Mouse (Mus musculus) liver, embryonic 14.5 days (tissue): ENCODE measurements around the gene Synm. TPM values are rescaled to one million over a fixed set of nuclear protein-coding genes. Genes with fewer than 3 reads are reported as not detected.

Experiments
- ATAC-seq: fragments of 200-750 bp; cut with Nextera tagmentation; 2 replicates; pipeline ENCODE4 v1.8.0; 2017; ENCODE audit warnings: moderate number of reproducible peaks, mild to moderate bottlenecking, moderate library complexity; ENCODE audit not compliant: insufficient read depth
- DNase-seq, 3 experiments: peaks; one replicate each; pipeline ENCODE4 v3.0.0-alpha.2; 2012 to 2013; ENCODE audit warnings: low read depth in 3 of 3, low spot score in 3 of 3
- H3K27ac ChIP-seq: fragments of 300-500 bp; sonication (generic); 2 replicates; pipeline ENCODE4 v1.5.1; 2014; ENCODE audit warnings: moderate library complexity, mild to moderate bottlenecking, control low read depth, inconsistent platforms
- H3K27me3 ChIP-seq: fragments of 300-500 bp; sonication (generic); 2 replicates; pipeline ENCODE4 v1.6.1; 2014; ENCODE audit warnings: mild to moderate bottlenecking, low read length, moderate library complexity; ENCODE audit not compliant: control insufficient read depth, insufficient read depth
- H3K36me3 ChIP-seq: fragments of 300-500 bp; sonication (generic); replicated peaks from 2 replicates; pipeline ENCODE4 v1.6.1; 2014; ENCODE audit warnings: low read depth; ENCODE audit not compliant: control insufficient read depth, insufficient read depth
- H3K4me1 ChIP-seq, 2 experiments: fragments of 200-500 bp in 1 of 2; fragments of 300-500 bp in 1 of 2; sonication (generic) in 1 of 2; replicated peaks; 2 replicates each; pipeline ENCODE4 v1.6.1; 2012 to 2014; ENCODE audit warnings: antibody characterized with exemption in 1 of 2, inconsistent platforms in 1 of 2, low read length in 1 of 2; ENCODE audit not compliant: control insufficient read depth in 2 of 2, insufficient read depth in 2 of 2
- H3K4me2 ChIP-seq: fragments of 300-500 bp; sonication (generic); 2 replicates; pipeline ENCODE4 v1.6.1; 2014; ENCODE audit warnings: low read depth, mild to moderate bottlenecking, control low read depth, moderate library complexity
- H3K4me3 ChIP-seq, 2 experiments: fragments of 200-500 bp in 1 of 2; fragments of 300-500 bp in 1 of 2; sonication (generic) in 1 of 2; 2 replicates each; pipeline ENCODE4 v1.5.1; 2012 to 2014; ENCODE audit warnings: low read depth in 2 of 2, low read length in 2 of 2, mild to moderate bottlenecking in 2 of 2, control low read depth in 1 of 2, inconsistent platforms in 1 of 2, moderate library complexity in 1 of 2; ENCODE audit not compliant: insufficient read depth in 1 of 2
- H3K9ac ChIP-seq: fragments of 300-500 bp; sonication (generic); replicated peaks from 2 replicates; pipeline ENCODE4 v1.6.1; 2014; ENCODE audit warnings: mild to moderate bottlenecking, control low read depth, moderate library complexity
- H3K9me3 ChIP-seq: fragments of 300-500 bp; sonication (generic); 2 replicates; pipeline ENCODE4 v1.6.1; 2016; ENCODE audit warnings: low read length, mixed read lengths; ENCODE audit not compliant: control insufficient read depth
- CTCF ChIP-seq: IDR thresholded peaks from 2 replicates; pipeline ENCODE4 v1.5.1; 2016; ENCODE audit warnings: antibody characterized with exemption, low read depth, control low read depth
- EP300 ChIP-seq: IDR thresholded peaks from 2 replicates; pipeline ENCODE4 v1.6.1; 2016; ENCODE audit warnings: antibody characterized with exemption, low read depth
- WGBS: fragments of 180-500 bp; shearing (Covaris S2); extraction: QIAGEN DNeasy Blood & Tissue Kit; methylation state at CpG from one replicate; pipeline ENCODE4 v1.1.7; 2014; ENCODE audit not compliant: insufficient replicate concordance; 5-methylcytosine and 5-hydroxymethylcytosine counted together
- polyA plus RNA-seq, 2 experiments: library from polyadenylated mRNA; depleted of rRNA in 1 of 2; stranded (reverse) in 1 of 2; unstranded in 1 of 2; fragments of >200 nt; fragmentation: Nextera tagmentation in 1 of 2; extraction: Ambion mirVana in 1 of 2; gene quantifications; 2 replicates each; pipeline versions ENCODE4 v1.2.1 to v1.2.3; 2012 to 2014

Gene Synm
- polyA plus RNA-seq, 2 experiments, result 0.03 to 0.05 TPM

DNA sequence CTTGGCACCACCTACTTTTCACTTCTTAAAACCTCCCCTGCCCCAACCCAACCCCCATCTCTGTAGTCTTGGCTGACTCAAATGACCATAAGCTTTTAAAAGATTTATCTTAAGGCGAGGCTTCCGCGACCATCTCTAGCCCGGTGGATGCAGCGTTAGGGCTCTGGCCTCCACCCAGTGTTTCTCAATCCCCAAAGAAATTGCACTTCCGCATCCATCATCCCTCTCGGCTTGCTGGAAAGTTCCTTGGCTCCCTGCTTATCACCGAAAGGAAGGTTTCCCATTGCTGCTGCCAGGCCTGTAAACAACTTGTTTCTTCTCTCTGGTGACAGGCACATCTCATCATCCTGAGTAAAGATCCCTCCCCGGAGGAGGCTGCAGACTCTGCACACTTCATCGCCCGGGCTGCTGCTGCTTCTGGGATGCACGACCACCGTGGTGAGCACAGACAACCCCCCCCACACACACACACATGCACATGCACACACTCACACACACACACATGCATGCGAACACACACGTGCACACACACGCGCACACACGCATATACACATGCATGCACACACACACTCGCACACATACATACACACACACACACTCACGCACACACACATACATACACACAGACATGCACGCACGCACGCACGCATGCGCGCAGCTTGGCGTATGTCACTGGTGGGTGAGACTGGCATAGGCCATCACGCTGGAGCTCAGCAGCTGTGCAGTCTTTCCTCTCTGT is 61.5 kb downstream of the Synm start:
- no peak for ATAC-seq

DNA sequence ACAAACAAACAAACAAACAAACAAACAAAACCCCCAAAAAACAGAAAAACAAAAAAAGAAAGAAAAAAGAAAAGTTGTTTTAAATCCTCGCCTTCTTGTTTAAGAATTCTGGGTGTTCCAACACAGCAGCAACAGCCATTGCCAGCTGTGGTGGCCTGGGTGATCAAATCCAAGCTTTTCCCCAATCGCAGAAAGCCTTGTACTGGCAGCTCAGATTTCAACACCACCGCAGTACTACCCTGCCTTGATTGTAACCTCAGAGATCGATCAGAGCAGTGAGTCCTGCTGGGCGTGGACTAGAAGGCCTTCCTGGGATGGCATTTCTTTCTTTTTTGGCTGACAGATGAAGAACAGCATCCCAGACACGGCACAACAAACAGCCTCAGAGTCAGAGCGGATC is 63.6 kb downstream of the Synm start:
- H3K27ac ChIP-seq, result no peak overlapping the region
- 63% methylated on average over 7 of the region's 7 CpGs for WGBS
- H3K36me3 ChIP-seq, result no peaks in the 10 kb centered on the region
- no peak overlapping the region for H3K9ac ChIP-seq
- H3K27me3 ChIP-seq, result no peaks in the 10 kb centered on the region
- no peaks in the 10 kb centered on the region for H3K9me3 ChIP-seq
- H3K4me1 ChIP-seq, result no peaks in the 10 kb centered on the region
- H3K4me2 ChIP-seq, result no peak overlapping the region
- no peak for ATAC-seq
- H3K4me3 ChIP-seq, result no peak overlapping the region
- no peak for DNase-seq
- TF ChIP-seq CTCF (no peak), EP300 (no peak)

More for the DNA sequence above, 61.5 kb downstream of the Synm start:
- TF ChIP-seq EP300 (no peak), CTCF (no peak)
- 86% methylated on average over 28 of the region's 28 CpGs for WGBS
- no peak overlapping the region for H3K27ac ChIP-seq
- no peak overlapping the region for H3K9ac ChIP-seq
- no peaks in the 10 kb centered on the region for H3K4me1 ChIP-seq
- H3K4me3 ChIP-seq, result no peak overlapping the region
- H3K4me2 ChIP-seq, result no peak overlapping the region
- no peaks in the 10 kb centered on the region for H3K27me3 ChIP-seq
- no peaks in the 10 kb centered on the region for H3K36me3 ChIP-seq
- DNase-seq, result no peak
- H3K9me3 ChIP-seq, result no peaks in the 10 kb centered on the region

DNA sequence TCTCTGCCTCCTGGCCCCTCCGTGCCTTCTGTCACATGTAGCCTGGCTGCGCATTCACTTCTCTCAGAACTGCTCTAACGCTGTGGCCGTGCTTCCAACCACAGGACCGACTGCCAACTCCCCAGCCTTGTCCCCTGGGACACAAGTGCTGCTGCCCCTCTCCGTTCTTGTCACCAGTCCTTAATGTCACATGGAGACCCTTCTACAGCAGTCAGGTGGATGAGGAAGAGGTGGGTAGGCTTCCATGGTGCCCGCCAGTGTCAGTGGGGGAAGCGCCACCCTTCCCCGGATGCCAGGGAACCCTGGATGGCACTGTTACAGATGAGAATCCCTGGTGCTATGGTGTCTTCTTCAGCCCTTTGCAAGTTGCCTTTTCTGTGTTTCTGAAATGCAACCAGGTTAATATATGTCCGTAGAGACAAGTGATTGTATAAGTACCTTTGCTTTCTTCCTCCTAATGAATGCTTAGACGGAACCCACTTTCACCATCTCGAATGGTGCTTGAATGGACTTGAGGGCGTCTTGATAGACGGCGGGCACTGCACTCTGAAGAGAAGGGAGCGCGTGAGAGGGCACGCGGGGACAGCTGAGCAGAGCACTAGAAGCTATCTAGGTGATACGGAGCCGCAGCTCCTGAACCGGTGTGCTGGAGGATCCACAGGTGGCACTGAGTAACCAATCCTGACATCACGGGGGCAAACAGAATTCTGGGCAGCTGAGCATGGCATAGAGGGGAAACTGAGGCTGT is 66.6 kb downstream of the Synm start:
- H3K36me3 ChIP-seq, result no peaks in the 10 kb centered on the region
- no peak overlapping the region for H3K4me2 ChIP-seq
- H3K4me1 ChIP-seq, result no peaks in the 10 kb centered on the region
- H3K27ac ChIP-seq, result no peak overlapping the region
- ATAC-seq, result no peak
- no peaks in the 10 kb centered on the region for H3K9me3 ChIP-seq
- 76% methylated on average over 23 of the region's 23 CpGs for WGBS
- no peaks in the 10 kb centered on the region for H3K27me3 ChIP-seq
- no peak overlapping the region for H3K4me3 ChIP-seq
- no peak for DNase-seq
- TF ChIP-seq CTCF (no peak), EP300 (no peak)
- H3K9ac ChIP-seq, result no peak overlapping the region

DNA sequence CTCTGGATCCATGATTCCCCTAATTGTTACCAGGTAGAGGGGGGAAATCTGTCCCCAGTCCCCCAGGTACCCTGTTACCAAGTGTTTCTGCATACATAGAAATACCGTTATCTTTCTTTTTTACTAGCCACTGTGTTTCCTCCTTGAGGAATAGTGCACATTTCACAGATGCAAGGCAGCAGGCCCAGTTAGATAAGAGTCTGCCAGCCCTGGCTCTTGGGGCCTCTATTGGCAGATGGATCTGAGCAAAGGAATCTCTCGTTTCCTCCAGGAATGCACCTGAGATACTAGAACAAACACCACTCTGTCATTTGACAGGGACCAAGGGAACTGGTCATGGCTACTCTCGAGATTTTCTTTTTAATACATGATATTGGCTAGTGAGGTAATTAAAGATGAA is 67.4 kb downstream of the Synm start:
- H3K4me1 ChIP-seq, result no peaks in the 10 kb centered on the region
- TF ChIP-seq EP300 (no peak), CTCF (no peak)
- no peak overlapping the region for H3K4me2 ChIP-seq
- H3K36me3 ChIP-seq, result no peaks in the 10 kb centered on the region
- H3K9me3 ChIP-seq, result no peaks in the 10 kb centered on the region
- 30% methylated on average over 3 of the region's 3 CpGs for WGBS
- no peak overlapping the region for H3K9ac ChIP-seq
- no peak for ATAC-seq
- H3K27ac ChIP-seq, result no peak overlapping the region
- no peak for DNase-seq
- H3K4me3 ChIP-seq, result no peak overlapping the region
- no peaks in the 10 kb centered on the region for H3K27me3 ChIP-seq

DNA sequence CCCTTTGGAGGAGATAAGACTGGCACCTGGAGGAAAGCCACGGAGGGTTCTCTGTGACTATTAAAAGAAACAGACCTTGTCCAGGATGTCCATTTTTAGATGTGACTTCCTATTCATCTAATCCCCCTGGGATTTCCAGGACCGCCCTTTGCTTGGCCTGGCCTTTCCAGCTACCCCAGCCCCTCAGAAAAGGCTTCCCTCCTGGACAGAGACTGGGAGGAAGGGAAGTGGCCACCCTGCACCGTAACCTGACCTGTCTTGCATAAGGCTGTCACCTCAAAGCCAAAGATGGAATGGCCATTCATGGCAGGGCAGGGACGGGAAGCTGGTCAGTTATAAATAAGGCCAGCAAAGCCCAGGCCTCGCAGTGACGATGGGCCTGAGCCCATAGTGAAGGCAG is 68.5 kb downstream of the Synm start:
- 52% methylated on average over 6 of the region's 6 CpGs for WGBS
- no peak overlapping the region for H3K9ac ChIP-seq
- TF ChIP-seq CTCF (no peak), EP300 (no peak)

More for the DNA sequence above, 68.5 kb downstream of the Synm start:
- Histone ChIP-seq H3K27me3 (no peaks in the 10 kb centered on the region), H3K9me3 (no peaks in the 10 kb centered on the region), H3K27ac (no peak overlapping the region), H3K4me1 (no peaks in the 10 kb centered on the region), H3K36me3 (no peaks in the 10 kb centered on the region), H3K4me2 (no peak overlapping the region), H3K4me3 (no peak overlapping the region)
- ATAC-seq (no peak), DNase-seq (no peak)
